Mouse (Mus musculus) heart, embryonic 10.5 days (tissue): Measurements from ENCODE around the gene Etnk2. TPM values are rescaled to one million over a fixed set of nuclear protein-coding genes. Genes with fewer than 3 reads are reported as not detected.

Source experiments
- DNase-seq: peaks from one replicate; pipeline ENCODE4 v3.0.0-alpha.2; 2017; ENCODE audit warnings: low spot score
- H3K27ac ChIP-seq: fragments of 300-500 bp; sonication (generic); 2 replicates; pipeline ENCODE4 v1.5.1; 2016; ENCODE audit warnings: mild to moderate bottlenecking
- H3K27me3 ChIP-seq: fragments of 300-500 bp; sonication (generic); 2 replicates; pipeline ENCODE4 v1.6.1; 2016; ENCODE audit warnings: mild to moderate bottlenecking; ENCODE audit not compliant: poor library complexity, insufficient read depth, severe bottlenecking
- H3K36me3 ChIP-seq: fragments of 300-500 bp; sonication (generic); 2 replicates; pipeline ENCODE4 v1.6.1; 2016; ENCODE audit warnings: mild to moderate bottlenecking, moderate library complexity
- H3K4me1 ChIP-seq: fragments of 300-500 bp; sonication (generic); 2 replicates; pipeline ENCODE4 v1.6.1; 2016; ENCODE audit warnings: mild to moderate bottlenecking
- H3K4me3 ChIP-seq: fragments of 300-500 bp; sonication (generic); 2 replicates; pipeline ENCODE4 v1.5.1; 2016; ENCODE audit warnings: mild to moderate bottlenecking, moderate library complexity
- H3K9me3 ChIP-seq: fragments of 300-500 bp; sonication (generic); 2 replicates; pipeline ENCODE4 v1.6.1; 2016; ENCODE audit warnings: mild to moderate bottlenecking, moderate library complexity
- WGBS: fragments of 180-500 bp; shearing (Covaris S2); methylation state at CpG from one replicate; pipeline ENCODE4 v1.1.7; 2016; 5-methylcytosine and 5-hydroxymethylcytosine counted together
- polyA plus RNA-seq: library from polyadenylated mRNA; unstranded; fragments of >200 nt; fragmentation: Nextera tagmentation; extraction: Ambion mirVana; gene quantifications from 2 replicates; pipeline ENCODE4 v1.2.1, GENCODE M21; 2016

The Etnk2 gene
- polyA plus RNA-seq, result 1.5 and 2.1 TPM in 2 replicates

DNA sequence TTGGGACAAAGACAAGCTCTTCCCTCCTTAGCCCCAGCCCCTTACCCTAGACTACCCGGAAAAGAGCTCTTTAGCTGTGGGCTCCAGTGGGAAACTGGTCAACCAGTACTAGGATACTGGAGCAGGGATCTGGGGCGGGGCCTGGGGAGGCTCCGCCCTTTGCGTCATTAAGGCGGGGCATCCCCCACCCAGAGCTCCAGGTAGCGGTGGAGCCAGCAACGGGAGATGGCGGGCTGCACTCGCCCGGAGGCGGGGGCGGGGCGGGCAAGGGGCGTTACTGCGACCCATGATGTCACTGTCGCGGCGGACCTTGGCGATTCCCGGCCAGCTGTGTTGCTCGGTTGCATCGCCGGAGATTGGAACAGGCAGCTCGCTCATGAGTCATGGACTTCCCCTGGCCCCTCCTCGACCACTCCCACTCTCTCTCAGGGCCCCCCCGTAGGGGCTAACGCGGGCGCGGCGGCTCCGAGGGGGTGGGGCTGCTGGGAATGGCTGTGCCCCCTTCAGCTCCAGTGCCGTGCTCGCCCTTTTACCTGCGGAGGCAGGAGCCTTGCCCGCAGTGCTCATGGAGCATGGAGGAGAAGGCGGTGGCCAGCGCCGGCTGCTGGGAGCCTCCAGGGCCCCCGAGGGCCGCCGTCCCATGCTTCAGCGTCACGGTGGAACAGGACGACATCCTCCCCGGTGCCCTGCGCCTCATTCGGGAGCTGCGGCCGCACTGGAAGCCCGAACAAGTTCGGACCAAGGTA, at the start of gene Etnk2:
Gene Etnk2, plus strand, starts transcription at position 297 of the 746 bp plus-strand sequence.
- peak; percentile 93 for DNase-seq
- H3K4me1 ChIP-seq, result peaks cover 50% of the 10 kb centered on the region
- no peaks in the 10 kb centered on the region for H3K36me3 ChIP-seq
- H3K27me3 ChIP-seq, result peaks cover 71% of the 10 kb centered on the region
- H3K27ac ChIP-seq, result peak within 1 kb of the TSS; percentile 78
- WGBS, result under 1% methylated on average over 52 of the region's 52 CpGs
- H3K9me3 ChIP-seq, result no peaks in the 10 kb centered on the region
- H3K4me3 ChIP-seq, result peak within 1 kb of the TSS; percentile 77

DNA sequence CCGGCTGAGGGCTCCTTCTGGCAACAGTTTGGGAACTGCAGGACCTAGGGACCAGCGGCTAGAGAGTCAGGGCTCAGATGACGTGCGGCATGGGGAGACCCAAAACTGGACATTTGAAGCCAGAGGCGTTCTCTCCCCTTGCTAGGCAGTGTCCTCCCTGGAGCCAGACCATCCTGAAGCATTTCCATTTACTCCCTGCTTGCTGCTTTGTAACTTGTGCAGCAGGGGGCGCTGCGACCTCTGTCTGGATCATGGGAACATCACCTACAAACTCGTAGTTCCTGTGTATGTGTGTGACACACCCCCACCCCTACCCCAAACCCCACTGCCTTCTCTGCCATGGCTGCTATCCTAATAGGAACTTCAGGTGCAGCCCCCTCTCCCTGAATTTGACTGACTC, 49.0 kb upstream of the Etnk2 start:
- WGBS, result 22% methylated on average over 8 of the region's 8 CpGs
- no peak overlapping the region for H3K27ac ChIP-seq
- no peak for DNase-seq
- no peaks in the 10 kb centered on the region for H3K9me3 ChIP-seq
- peaks cover 19% of the 10 kb centered on the region; the same call in 1 of the 2 replicates for H3K27me3 ChIP-seq
- H3K36me3 ChIP-seq, result no peaks in the 10 kb centered on the region
- H3K4me3 ChIP-seq, result no peak overlapping the region
- peaks cover 18% of the 10 kb centered on the region for H3K4me1 ChIP-seq

DNA sequence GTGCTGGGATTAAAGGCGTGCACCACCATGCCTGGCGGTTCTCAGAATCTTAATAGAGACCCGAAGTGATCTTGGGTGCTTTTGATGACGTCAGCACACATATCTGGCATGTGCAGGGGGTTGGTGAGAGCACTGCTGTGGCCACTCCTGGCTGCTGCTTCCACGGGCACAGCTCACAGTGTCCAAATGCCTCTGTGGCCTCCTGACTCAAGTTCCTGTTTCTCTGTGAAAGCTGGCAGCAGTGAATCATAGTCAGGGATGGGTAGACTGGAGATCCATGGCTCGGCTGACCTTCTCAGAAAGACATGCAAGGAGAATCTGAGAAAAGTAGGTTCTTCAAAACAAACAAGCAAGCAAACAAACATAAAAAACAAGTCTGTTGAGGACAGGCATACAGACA, 47.6 kb upstream of the Etnk2 start:
- no peak overlapping the region for H3K27ac ChIP-seq
- no peaks in the 10 kb centered on the region for H3K9me3 ChIP-seq
- H3K27me3 ChIP-seq, result peaks cover 17% of the 10 kb centered on the region; the same call in 1 of the 2 replicates
- H3K36me3 ChIP-seq, result no peaks in the 10 kb centered on the region
- DNase-seq, result no peak
- no peak overlapping the region for H3K4me3 ChIP-seq
- H3K4me1 ChIP-seq, result peaks cover 18% of the 10 kb centered on the region
- 71% methylated on average over 6 of the region's 6 CpGs for WGBS

DNA sequence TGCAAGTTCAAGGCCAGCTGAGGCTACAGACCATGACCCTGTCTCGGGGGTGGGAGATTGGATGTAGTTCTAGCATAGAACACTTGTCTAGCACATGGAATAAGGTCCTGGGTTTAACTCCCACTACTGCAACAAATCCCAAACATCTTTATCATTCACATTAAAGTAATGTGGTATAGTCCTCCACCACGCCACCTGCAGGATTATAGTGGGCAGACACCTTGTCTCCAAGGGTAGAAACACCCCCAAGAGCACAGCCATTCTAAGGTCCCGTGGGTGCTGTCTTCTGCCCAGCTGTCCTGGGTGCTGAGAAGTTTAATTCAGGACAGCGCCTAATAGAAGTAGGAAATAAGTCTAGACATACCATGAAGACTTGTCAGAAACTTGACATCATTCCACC, 46.8 kb upstream of the Etnk2 start:
- no peaks in the 10 kb centered on the region for H3K36me3 ChIP-seq
- H3K27ac ChIP-seq, result no peak overlapping the region
- no peak for DNase-seq
- H3K4me1 ChIP-seq, result peaks cover 13% of the 10 kb centered on the region
- no peaks in the 10 kb centered on the region for H3K9me3 ChIP-seq
- peaks cover 17% of the 10 kb centered on the region; the same call in 1 of the 2 replicates for H3K27me3 ChIP-seq
- WGBS, result 74% methylated on average over 4 of the region's 4 CpGs
- no peak overlapping the region for H3K4me3 ChIP-seq

DNA sequence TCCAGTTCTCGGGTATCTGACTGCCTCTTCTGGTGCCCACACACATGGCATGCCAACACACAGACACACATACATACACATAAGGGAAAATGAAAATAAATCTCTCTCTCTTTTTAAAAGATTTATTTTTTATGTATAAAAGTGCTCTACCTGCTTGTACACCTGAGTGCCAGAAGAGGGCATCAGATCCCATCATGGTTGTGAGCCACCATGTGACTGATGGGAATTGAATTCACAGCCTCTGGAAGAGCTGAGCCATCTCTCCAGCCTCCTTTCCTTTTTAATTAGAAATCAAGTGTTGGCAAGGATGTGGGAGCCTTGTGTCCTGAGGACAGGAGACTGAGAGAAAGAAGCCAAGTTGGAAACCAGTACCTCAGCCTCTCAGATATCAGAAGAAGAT, 46.2 kb upstream of the Etnk2 start:
- H3K27me3 ChIP-seq, result peaks cover 13% of the 10 kb centered on the region; the same call in 1 of the 2 replicates
- no peaks in the 10 kb centered on the region for H3K36me3 ChIP-seq
- DNase-seq, result no peak
- H3K4me3 ChIP-seq, result no peak overlapping the region
- no peak overlapping the region for H3K27ac ChIP-seq
- 88% methylated on average over 1 of the region's 1 CpGs for WGBS
- no peaks in the 10 kb centered on the region for H3K9me3 ChIP-seq
- peaks cover 8% of the 10 kb centered on the region for H3K4me1 ChIP-seq

DNA sequence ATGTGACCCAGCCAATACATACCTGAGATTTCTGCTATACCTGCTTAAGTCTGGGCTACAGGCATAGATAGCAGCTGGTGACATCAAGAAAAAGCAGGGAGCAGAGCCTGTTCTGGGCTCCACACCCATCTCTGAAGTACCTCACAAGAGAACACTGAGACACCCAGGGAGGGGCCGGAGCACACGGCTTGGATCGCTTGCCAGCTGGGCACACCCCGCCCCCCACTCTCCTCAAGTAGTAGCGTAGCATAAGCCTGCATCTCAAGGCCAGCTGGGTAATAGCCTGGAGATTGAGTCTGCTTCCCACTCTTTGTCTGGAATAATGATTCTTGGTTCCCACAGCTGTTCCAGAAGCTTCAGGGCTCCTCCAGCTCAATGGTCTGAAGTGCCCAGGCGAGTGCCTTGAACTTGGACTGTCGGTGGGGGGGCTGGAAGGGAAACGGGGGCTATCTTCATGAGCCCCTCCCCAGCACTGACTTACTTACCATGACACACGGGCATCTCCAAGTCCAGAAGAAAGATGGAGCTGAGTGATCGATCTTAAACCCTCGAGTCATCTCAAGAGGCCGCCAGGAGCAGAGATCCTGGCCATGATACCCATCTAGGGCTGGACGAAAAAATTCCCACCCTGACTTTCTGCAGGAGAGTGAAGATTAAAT, 42.0 kb upstream of the Etnk2 start, which contains the start of gene Kiss1:
Gene Kiss1, plus strand, starts transcription at position 609 of the 659 bp plus-strand sequence.
- Histone ChIP-seq H3K9me3 (no peaks in the 10 kb centered on the region), H3K27ac (no peak within 1 kb of the TSS), H3K4me3 (no peak within 1 kb of the TSS), H3K36me3 (no peaks in the 10 kb centered on the region), H3K4me1 (0 out of 2 replicates have a peak, but pooled peaks cover 5% of the 10 kb centered on the region), H3K27me3 (peaks cover 5% of the 10 kb centered on the region)
- no peak for DNase-seq
- 83% methylated on average over 13 of the region's 13 CpGs for WGBS

DNA sequence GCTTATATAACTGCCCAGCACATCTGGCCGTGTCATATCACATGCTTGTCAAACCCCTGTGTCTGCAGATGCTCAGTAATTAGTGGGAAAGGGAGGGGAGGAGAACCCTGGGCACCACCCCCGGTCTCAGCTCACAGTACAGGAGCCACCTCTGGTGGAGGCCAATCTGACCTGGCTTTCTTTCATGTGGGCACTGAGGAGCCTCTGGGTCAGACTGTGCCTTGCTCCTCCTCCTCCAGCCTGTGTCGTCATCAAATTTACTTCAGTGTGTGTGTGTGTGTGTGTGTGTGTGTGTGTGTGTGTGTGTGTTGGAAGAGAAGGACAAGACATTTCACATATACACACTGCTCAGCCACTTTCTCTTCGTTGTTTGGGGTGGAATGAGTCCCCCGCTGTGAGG, 40.0 kb upstream of the Etnk2 start:
- Histone ChIP-seq H3K27me3 (peaks cover 23% of the 10 kb centered on the region), H3K9me3 (no peaks in the 10 kb centered on the region), H3K4me3 (no peak overlapping the region), H3K4me1 (0 out of 2 replicates have a peak, but pooled peaks cover 5% of the 10 kb centered on the region), H3K27ac (no peak overlapping the region), H3K36me3 (no peaks in the 10 kb centered on the region)
- 33% methylated on average over 5 of the region's 5 CpGs for WGBS
- no peak for DNase-seq

DNA sequence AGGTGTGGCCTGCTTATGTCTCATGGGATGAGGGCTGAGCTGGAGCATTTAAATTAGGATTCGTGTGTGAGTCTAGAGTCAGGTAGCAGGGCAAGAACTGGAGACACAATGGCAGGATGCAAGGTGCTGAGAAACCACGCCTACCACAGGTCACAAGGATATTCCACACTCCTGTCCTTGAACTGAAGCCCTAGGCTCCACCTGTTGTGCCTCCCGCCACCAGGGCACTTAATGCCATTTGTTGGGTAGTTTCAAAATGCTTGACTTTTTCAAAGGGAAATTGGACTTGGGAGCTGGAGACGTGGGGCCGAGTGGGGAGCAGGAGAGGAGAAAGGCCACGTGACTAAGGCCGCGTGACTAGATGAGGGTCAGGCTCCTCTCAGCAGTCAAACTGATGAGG, 37.4 kb upstream of the Etnk2 start:
- no peak overlapping the region for H3K27ac ChIP-seq
- H3K4me1 ChIP-seq, result peaks cover 13% of the 10 kb centered on the region
- WGBS, result 77% methylated on average over 8 of the region's 8 CpGs
- peaks cover 46% of the 10 kb centered on the region for H3K27me3 ChIP-seq
- no peak for DNase-seq
- no peaks in the 10 kb centered on the region for H3K36me3 ChIP-seq
- H3K4me3 ChIP-seq, result no peak overlapping the region
- H3K9me3 ChIP-seq, result no peaks in the 10 kb centered on the region

DNA sequence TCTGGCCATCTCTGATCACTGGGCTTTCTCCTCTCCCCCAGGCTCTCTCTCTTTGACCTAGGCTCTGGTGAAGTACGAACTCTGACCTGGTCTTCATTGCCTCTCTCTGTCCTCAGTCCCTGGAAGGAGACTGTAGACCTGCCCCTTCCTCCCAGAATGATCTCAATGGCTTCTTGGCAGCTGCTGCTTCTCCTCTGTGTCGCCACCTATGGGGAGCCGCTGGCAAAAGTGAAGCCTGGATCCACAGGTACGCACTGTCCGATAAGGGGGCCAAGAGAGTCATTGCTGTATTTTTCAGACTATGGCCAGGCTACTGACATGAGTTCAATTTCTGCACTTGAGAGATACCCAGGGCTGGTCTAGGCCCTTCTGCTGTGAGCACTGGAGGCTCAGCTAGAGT, 36.3 kb upstream of the Etnk2 start:
- H3K4me1 ChIP-seq, result peaks cover 13% of the 10 kb centered on the region
- 50% methylated on average over 5 of the region's 5 CpGs for WGBS
- no peaks in the 10 kb centered on the region for H3K36me3 ChIP-seq
- H3K27ac ChIP-seq, result no peak overlapping the region
- H3K4me3 ChIP-seq, result no peak overlapping the region
- DNase-seq, result no peak
- H3K27me3 ChIP-seq, result peaks cover 52% of the 10 kb centered on the region
- no peaks in the 10 kb centered on the region for H3K9me3 ChIP-seq

DNA sequence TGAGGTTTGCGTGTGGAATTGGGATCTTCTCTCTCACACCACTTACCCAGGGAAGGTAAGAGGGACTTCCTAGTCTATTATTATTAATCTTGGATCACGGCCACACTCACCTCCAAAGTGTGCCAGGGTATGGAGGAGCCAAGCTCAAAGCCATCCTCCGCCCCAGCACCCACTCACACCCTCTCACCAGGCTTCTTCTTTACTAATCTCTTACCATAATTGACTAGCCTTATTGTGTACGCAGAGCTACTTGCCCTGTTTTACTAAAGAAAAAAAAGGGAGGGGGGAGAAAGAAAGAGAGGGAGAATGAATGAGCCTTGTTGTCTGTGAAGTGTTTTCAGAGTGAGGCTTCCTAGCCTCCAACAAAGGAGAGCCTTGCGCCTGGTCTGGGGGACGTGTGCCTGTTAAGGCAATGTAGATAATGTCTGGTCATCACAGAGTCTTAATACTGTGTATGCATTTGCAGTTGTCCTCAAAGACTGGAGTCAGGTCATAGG, 35.0 kb upstream of the Etnk2 start:
- no peak for DNase-seq
- H3K9me3 ChIP-seq, result no peaks in the 10 kb centered on the region
- H3K27ac ChIP-seq, result no peak overlapping the region
- no peaks in the 10 kb centered on the region for H3K36me3 ChIP-seq
- H3K4me1 ChIP-seq, result peaks cover 9% of the 10 kb centered on the region
- WGBS, result 65% methylated on average over 6 of the region's 6 CpGs
- no peak overlapping the region for H3K4me3 ChIP-seq
- peaks cover 64% of the 10 kb centered on the region for H3K27me3 ChIP-seq

DNA sequence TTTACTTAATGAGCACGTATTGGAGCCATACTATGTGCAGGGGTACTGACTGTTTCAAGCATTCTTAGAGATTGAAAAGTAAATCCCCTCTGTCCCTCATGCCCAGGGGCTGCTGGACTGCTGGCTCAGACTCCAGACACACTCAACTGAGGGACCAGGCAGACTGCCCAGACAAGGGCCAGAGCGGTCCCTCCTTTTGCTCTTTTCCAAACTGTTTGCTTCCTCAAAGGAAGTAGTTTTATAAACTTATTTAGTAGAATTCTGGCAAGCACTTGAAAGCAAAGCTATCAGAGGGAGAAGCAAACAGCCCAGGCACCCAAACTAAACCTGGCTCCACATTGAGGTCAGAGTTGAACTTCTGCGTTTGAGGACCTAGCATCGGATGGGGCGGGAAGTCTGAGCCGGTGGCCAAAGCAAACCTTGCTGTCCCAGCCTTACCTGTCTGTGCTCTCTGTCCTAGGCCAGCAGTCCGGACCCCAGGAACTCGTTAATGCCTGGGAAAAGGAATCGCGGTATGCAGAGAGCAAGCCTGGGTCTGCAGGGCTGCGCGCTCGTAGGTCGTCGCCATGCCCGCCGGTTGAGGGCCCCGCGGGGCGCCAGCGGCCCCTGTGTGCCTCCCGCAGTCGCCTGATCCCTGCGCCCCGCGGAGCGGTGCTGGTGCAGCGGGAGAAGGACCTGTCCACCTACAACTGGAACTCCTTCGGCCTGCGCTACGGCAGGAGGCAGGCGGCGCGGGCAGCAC, 34.3 kb upstream of the Etnk2 start:
- H3K27me3 ChIP-seq, result peaks cover 64% of the 10 kb centered on the region
- WGBS, result 7% methylated on average over 34 of the region's 34 CpGs
- H3K4me1 ChIP-seq, result peaks cover 8% of the 10 kb centered on the region
- peak overlapping the region; percentile 55 for H3K4me3 ChIP-seq
- H3K27ac ChIP-seq, result 0 out of 2 replicates have a peak overlapping the region, but pooled peaks have one; percentile 53
- no peak for DNase-seq
- no peaks in the 10 kb centered on the region for H3K9me3 ChIP-seq
- no peaks in the 10 kb centered on the region for H3K36me3 ChIP-seq

DNA sequence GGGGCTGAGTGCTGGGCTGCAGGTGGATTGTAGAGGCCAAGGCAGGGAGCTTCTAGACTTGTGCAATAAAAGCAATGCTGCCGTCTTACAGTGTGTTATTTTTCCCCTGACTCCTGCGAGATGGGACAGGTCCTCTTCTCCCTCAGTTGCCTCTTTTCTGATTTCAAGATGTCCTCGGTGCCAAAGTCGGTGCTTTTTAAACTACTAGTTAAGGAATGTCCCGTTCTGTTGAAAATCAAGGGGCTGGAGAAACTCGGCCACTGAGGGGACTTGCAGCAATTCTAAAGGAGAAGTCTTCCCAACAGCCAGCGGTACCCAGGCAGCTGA, 33.8 kb upstream of the Etnk2 start:
- Histone ChIP-seq H3K4me1 (peaks cover 8% of the 10 kb centered on the region), H3K27me3 (peaks cover 64% of the 10 kb centered on the region), H3K9me3 (no peaks in the 10 kb centered on the region), H3K4me3 (peak overlapping the region; percentile 55), H3K36me3 (no peaks in the 10 kb centered on the region), H3K27ac (0 out of 2 replicates have a peak overlapping the region, but pooled peaks have one; percentile 53)
- no peak for DNase-seq
- WGBS, result 28% methylated on average over 7 of the region's 7 CpGs

DNA sequence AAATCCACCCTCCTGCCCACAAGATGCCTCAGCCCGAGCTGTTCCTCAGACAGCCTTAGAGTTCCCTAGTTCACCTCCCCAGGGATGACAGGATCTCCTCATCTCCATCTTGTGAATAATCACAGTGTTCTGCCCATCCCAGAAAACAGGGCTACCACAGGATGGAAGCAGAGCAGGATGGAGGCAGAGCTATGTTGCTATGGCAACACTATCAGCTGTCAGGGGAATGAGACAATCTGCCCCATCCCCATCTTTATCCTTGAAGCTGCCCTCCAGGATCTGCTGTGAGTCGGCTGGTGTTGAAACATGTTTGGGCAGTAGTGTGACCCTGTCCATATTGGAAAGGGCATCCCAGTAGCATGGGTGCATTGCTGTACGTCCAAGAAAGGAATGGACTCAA, 32.2 kb upstream of the Etnk2 start:
- Histone ChIP-seq H3K4me3 (no peak overlapping the region), H3K27ac (no peak overlapping the region), H3K27me3 (peaks cover 62% of the 10 kb centered on the region), H3K36me3 (no peaks in the 10 kb centered on the region), H3K9me3 (no peaks in the 10 kb centered on the region), H3K4me1 (peaks cover 8% of the 10 kb centered on the region)
- no peak for DNase-seq
- WGBS, result 56% methylated on average over 3 of the region's 3 CpGs
